Mouse (Mus musculus) CD4-positive, CD25-positive, alpha-beta regulatory T cell, adult 2 months (primary cell): Measurements from ENCODE around the gene Cacna2d1.

Experiments
- DNase-seq: peaks from one replicate; pipeline ENCODE4 v3.0.0-alpha.2; 2012; ENCODE audit warnings: low read depth, low spot score

Cacna2d1 gene

DNA sequence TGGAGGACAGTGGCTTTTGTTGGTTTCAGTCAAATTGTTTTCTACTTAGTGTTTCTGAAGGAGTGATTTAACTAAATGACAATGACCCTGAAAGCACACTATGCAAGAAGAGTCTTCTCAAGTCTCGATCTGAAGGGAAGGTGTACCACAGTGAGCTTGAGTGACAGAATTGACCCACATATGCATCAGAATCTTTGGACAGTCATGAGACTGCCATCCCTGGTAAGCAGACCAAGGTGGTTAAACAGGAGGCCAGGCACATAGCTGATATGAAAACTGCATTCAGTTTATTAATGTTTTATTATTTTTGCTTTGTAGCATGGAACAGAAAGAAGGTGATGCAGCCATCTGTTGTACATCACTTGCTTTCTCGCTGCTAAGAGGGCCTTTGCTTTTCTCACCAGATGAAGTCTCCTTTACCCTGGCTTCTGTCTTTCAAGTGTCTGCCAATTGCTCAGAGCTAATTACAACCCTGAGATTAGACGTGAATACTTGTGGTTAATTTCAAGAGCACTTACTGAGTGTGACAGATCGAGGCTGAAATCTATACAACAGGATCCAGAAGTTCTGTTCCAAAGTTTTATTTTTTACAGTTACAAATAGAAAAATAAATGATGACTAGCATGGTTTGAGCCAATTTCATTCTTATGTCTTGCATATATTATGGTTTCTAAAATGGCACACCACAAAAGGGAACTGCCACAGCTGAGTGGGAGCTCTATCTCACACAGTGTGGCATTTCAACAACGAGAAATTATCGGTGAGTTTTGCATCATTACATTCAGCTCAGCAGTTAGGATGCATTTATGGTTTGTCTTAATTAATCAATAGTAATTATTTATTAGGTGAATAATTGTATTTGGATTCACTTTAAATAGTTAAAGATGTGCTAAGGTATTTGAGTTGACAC is 221.1 kb downstream of the Cacna2d1 start:
- no peak for DNase-seq

DNA sequence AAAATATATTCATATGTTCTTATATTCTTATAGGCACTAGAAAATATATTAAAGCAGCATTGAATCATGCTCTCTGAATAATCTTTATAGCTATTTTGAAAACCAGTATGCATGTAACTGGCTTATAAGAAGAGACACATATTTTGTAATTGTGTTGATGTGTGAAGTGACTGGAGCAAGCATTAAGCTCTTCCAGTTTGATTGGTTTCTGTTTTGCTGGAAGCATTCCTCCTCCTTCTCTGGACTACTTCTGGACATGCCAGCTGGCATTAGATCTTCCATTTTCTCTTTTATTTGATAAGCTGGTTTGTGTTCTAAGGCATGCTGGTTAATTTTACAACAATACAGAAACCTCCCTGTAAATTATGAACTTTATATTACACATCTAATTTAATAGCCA is 228.8 kb downstream of the Cacna2d1 start:
- no peak for DNase-seq

DNA sequence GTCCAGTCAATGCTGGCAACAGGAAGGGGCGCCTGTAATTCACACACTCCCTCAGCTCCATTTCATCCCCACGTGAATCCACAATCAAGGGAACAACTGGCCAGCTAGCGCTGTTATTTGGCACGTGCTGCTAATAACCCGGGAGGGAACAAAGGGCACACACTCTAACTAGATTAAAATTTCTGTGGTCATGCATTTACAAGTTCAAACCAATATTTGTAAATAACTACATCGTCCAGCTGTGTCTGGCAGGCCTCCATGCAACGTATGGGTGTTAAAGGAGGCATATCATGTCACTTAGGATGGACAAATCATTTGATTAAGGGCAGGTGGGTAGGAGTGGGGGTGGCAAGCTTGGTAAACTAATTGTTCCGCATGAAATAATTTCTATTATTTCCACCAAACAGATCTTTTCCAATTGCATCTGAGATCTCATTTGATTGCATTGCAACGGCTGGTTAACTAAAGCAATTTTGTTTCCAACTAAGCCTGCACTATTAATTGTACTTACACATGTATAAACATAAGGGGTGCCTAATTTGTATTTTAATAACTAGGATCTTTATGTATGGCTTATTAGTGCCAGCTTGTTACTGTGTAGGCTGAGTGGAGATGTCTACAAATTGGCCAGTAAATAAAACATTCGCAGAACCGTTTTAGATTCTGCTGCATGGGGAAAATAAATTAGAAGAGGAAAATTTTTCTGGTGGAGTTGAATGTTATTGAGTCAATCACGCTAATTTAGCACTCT is 231.8 kb downstream of the Cacna2d1 start:
- no peak for DNase-seq

DNA sequence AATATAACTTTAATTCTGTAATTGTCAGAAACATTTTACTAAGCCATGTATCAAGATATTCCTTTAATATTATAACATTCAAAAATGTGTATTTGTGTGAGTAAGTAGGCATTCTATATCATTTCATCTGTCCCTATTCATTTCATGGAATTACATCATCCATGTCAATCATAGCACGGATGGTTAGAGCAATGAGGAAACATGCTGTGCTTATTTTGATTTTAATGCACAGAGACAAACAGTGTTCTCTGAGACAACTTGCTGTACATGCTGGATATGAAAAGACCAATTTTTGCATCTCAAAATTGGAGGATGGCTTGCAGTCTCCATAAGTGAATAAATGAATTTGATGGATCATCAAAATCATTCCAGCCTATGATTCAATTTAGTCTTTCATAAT is 232.4 kb downstream of the Cacna2d1 start:
- DNase-seq, result no peak

DNA sequence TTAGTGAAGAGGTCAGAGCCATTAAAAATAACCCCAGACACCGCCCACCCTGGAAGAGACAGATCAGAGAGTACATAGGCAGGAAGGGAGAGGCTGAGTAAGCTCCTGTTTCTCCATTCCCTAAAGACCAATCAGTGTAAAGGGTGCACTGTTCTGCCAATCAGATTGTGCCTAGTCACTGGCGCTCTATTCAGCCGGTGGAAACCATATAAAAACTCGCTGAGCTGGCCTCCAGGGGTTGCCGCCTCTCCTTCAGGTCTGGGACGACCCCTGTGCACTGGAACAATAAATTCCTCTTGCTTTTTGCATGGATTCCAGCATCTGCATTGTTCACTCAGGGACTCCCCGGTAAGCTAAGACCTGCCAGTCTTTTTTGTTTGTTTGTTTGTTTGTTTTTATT is 246.6 kb downstream of the Cacna2d1 start:
- no peak for DNase-seq

DNA sequence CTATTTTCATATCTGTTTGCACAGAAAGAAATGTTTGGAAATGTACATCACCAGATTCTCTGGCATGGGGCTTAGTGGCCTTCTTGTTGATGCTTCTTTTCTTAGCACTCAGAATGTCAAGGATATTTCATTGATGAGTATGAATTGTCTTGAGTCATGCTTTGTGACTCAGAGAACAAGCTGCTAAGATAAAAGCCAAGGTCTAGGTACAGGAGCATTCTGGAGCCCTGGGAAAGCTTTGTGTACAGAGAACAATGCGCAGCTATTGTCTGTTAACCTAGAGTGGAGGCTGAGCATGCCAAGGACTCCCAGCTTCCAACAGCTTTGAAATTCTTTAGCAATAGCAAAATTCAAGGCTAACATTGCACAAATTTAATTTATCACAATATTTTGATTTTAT is 249.6 kb downstream of the Cacna2d1 start:
- no peak for DNase-seq

DNA sequence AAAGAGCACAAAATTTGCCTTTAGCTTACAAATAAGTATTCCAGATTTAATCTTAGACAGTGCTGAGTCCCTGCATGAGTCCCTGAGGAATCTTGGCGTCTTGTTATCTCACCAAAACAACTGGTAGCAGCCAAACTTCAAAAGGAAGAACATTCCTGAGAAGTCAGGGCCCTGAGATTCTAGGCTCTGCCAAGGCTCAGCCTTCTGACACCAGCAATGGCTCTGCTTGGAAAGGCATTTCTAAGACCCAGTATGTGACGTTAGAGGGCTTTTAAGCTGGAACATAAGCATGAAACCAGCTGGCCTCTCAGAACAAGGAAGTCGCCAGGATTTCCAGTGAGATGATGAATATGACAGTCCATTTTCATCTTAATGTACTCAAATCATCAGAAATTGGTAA is 253.4 kb downstream of the Cacna2d1 start:
- DNase-seq, result no peak

DNA sequence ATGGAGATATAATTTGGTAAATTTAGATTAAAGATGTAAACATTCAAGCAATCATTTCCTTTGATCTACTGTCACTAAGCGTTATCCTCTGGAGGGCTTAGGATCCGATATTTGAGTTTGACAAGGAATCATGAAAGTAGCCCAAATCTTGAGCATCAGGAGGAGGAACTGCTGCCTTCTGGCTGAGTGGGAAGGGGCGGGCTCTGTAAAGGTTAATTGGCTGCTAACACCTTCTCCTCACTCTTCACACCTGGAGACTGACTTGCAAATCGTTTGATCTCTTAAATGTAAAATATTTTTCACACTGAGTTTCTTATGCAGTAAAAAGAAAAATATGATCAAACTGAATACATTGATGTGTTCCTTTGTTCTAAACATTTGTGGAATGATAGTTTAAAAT is 255.4 kb downstream of the Cacna2d1 start:
- DNase-seq, result no peak

DNA sequence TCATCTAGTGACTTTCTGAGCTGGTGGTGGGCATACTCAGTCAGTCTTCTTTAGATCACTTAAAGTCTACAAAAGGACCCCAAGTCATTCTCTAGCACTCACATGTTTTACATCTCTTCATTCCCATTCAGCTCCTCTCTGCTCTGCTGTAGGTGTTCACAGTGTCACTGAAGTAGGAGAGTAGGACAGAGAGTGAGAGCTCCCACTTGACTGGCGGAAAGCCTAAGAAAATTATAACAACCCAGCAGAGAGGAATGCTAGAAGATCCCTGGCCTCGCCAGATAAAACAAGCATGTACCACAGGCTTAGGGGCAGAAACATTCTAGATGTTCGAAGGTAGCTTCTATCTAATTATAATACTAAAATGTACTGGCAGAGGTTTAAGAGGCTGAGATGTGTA is 256.7 kb downstream of the Cacna2d1 start:
- DNase-seq, result no peak

DNA sequence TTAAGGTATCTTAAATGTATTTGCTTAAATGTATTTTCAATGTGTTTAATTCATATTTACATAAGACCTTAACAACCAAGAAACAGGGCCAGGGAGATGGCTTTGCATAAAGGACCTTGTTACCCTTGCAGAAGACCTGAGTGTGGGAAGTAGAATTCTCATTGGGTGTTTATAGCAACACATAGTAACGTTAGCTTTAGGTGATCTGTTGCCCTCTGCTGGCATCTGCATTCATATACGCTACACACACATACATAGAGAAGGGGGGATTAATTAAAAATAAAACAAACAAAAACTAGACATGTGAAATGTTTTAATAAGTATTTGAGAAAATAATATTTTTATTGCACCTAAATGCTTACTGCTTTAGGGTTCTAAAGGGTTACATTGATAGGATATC is 265.3 kb downstream of the Cacna2d1 start:
- DNase-seq, result no peak

DNA sequence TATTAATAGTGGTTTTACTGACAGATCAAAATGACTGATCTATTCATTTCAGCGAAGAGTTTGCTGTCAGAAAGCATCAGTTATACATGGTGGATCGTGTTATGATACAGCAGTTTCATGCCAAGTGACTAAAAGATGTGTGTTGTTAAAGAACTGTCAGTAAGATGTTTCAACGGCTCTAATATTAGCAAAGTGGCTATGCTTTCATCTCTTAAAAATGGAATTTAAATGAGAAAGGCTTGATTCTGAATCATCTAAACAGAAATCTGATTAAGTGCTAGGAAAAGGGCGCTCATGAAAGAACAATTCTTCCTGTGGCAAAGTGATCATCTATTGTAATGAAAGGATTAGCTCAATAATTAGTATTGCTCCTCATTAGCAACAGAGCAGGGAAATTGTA is 287.5 kb downstream of the Cacna2d1 start:
- no peak for DNase-seq

DNA sequence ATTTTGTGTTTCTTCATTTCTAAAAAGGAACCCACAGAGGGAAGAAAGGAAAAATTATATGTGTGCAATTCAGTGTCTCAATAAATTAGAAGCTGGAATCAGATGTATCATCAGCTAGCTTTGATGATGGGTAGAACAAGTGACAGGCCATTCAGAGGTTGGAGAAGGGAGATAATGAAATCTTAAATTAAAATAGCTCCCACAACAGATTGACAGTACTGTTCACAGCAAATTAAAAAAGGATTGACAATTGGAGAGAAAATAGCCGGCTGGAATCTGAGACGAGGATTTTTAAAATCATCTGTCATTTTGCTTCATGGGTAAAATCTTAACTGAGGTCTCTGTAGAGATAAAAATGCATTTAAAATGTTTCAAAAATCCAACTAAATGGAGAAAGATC is 290.9 kb downstream of the Cacna2d1 start:
- DNase-seq, result no peak

DNA sequence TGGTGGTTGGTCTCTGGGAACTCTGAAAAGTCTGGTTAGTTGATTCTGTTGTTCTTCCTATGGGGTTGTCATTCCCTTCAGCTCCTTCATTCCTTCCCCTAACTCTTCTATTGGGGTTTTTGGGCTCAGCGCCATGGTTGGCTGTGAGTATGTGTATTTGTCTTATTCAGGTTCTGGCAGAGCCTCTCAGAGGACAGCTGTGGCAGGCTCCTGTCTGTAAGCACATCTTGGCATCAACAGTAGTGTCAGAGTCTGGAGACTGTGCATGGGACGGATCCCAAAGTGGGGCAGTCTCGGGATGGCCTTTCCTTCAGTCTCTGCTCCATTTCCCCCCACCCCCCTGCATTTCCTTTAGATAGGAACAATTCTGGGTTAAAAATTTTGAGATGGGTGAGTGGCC is 294.9 kb downstream of the Cacna2d1 start:
- no peak for DNase-seq

DNA sequence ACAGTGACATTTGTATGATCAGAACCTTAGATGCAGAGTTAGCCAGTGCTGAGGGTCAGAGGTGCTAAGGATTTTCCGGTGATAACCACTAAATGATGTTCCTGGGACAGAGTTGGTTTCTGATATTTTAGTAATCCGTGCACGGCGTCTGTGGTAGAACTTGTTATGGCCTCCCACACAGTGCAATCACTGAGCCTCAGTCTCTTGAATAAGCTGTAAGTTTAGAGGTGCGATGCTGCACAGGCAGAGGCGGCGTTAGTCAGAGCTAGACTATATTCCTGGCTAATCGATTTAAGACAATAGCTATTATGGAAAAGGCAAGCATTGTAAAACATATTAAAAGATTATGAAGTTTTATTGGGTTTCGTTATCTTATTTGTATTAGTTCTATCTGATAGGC is 297.0 kb downstream of the Cacna2d1 start:
- DNase-seq, result no peak

DNA sequence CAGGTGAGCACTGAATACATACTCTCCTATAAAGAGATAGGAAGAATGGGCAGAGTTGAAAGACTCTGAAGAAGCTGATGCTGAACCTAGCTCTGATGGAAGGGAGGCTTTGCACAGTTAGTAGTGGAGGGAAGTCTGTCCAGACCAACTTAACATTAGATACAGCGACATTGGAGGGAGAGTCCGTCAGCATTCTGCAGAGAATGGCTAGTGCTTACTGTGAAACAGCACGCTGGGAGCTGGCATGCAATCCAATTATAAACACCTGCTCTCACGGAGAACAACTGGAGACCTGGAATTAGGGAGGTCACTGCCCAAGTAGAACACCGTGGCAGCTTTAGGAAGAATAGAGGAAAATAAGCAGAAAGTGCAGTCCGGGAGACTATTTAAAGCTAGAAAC is 300.4 kb downstream of the Cacna2d1 start:
- DNase-seq, result no peak

DNA sequence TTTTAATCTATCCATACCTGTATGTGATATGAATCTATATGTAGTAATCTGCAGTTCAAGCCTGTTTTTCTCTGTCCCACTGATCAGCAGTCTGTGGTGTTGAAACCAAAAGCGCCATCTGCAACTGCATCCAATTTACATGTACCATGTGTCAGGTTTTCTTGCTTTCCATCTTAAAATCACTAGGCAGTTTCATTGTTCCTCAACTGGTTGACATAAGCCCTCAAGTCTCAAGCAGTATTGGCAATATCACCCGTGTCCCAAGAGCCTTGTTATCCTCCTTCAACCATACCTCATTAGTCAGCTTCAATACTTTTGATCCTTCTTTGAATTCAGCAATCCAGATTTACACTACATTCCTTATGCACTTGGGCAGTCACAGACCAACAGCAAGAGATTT is 301.4 kb downstream of the Cacna2d1 start:
- DNase-seq, result no peak

DNA sequence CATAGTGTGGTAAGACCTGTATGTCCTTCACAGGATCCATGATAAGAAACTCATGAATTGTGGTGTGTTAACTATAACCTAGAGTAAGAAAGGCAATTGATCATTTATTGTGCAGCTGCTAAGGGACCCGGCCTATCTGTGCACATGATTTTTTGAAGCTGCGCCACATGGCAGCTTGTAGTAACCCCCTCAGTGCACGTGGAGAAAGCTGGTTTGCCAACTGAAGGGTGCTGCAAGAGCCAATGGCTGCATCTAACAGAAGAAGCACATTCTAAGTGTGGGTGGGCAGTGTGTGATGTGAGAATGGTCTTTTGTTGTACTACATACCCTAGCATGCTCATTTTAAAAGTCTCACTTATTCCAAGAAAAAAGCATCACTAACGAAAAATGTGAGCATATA is 302.1 kb downstream of the Cacna2d1 start:
- DNase-seq, result no peak

DNA sequence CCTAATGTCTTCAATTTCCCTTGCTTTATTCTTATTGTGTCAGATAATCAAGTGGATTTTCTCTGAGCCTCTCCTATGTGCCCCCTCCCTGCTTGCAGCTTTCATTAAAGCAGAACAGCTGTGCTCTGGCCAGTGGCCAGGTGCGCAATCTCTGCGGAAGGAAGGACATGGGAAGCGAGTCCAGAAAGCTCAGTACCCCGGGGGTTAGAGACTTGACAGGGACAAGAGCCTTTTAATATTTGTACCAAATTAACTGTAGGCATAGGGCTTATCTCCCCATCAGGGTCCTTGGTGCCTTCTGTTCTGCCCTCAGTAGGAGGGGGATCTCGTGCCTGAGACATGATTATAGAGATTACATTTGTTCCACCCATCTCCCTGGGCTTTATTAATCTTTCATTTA is 303.5 kb downstream of the Cacna2d1 start:
- no peak for DNase-seq

DNA sequence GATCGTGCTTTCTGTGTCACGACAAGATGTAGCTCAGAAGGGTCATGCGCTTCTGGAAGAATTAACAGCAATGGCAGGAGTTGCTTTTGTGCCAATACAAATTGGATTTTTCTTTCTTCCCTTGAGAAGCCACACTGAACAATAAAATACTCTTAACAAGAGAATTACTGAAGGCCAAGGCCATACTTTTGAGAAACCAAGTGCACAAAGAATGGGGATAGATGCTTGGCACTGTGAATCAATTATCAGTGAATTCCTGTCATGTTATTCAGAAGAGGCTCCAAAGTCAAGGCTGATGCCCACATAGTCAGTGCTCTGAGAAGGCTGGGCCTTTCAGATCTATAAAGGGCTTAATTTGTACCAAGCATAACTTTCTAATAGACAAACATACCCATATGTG is 305.8 kb downstream of the Cacna2d1 start:
- DNase-seq, result no peak

DNA sequence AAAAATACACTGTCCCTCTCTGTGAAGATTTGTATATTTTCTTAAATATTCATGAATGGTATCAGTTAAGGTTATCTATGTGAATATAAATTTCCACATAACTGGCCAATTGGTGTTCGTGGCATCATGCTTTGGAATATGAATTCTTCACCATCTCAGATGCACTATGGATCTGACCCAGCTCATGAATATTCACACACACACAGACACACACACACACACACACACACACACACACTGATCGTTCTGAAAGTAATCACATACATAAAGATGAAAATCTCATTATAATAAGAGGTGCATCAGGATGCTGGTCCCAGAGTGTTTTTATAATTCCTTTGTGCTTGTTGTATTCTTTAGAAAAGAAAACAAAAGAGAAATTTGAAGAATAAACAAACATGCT is 309.1 kb downstream of the Cacna2d1 start:
- DNase-seq, result no peak

DNA sequence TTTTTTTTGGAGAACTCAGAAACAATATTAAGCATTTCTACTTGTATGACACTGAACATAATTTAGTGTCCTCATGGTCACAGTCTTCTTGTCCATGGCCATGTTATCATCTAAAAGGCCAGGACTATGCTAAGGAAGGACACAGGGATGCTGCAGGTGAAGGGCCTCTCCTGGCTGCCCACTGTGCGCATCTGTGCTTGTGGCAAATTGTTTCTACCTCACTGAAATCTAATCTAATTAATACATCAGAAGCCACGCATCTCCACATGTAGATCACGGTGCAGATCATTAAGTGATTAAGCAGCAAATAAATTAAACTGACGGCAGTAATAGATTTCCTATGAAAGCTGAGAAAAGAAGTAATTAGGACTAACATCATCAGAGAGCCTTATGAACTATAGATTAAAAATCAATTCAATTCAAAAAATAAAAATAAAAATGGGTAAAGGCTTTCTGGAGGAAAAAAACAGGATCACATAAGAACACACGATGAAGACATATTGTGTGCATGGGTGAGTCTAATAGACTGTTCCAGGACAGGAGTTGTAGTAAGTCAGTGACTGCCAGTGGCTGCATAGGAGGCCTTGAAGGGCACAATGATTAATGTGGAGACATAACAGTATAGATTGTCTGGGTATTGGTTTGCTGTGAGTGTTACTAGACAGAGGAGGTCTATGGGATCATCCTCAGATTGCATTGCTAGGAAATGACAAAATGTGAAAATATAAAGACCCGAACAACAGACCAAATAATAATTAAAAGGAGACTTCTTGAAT is 318.4 kb downstream of the Cacna2d1 start:
- DNase-seq, result no peak

DNA sequence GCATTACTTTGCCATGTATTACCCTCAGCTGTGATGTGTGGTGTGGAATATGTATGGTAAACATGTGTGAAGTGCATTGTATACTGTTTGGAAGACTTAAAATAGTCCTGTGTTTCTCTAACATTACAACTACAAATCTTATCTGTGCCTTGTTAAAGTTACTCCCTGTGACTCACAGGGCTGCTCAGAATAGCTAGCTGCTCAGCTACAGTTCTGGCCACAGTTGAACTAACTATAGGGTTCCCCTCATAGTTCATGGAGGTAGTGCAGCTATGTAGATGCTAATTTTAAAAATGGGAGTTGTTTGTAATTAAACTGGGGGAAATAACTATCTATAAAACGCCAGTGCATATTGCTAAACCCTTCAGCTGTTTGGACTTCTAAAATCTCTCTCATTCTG is 319.3 kb downstream of the Cacna2d1 start:
- no peak for DNase-seq
